Mouse (Mus musculus) kidney, adult 11 months (tissue): ENCODE measurements around the gene Elovl4.
A peak's percentile ranks its signal among the peaks of the same experiment; 100 is the strongest.

ENCODE experiments used
- DNase-seq: peaks from one replicate; pipeline ENCODE4 v3.0.0; 2022

Elovl4 gene

GRCm38 (mm10) chr9:83805977-83806815 is at the start of gene Elovl4:
TSS of gene Elovl4 (minus strand) at chr9:83806277.
- peak; percentile 9 for DNase-seq

- DNase-seq, result no peak
Measured at GRCm38 (mm10) chr9:83852464-83852863, 46.4 kb upstream of the Elovl4 start.

- DNase-seq, result no peak
Measured at GRCm38 (mm10) chr9:83834748-83835313, 28.8 kb upstream of the Elovl4 start.

DNA sequence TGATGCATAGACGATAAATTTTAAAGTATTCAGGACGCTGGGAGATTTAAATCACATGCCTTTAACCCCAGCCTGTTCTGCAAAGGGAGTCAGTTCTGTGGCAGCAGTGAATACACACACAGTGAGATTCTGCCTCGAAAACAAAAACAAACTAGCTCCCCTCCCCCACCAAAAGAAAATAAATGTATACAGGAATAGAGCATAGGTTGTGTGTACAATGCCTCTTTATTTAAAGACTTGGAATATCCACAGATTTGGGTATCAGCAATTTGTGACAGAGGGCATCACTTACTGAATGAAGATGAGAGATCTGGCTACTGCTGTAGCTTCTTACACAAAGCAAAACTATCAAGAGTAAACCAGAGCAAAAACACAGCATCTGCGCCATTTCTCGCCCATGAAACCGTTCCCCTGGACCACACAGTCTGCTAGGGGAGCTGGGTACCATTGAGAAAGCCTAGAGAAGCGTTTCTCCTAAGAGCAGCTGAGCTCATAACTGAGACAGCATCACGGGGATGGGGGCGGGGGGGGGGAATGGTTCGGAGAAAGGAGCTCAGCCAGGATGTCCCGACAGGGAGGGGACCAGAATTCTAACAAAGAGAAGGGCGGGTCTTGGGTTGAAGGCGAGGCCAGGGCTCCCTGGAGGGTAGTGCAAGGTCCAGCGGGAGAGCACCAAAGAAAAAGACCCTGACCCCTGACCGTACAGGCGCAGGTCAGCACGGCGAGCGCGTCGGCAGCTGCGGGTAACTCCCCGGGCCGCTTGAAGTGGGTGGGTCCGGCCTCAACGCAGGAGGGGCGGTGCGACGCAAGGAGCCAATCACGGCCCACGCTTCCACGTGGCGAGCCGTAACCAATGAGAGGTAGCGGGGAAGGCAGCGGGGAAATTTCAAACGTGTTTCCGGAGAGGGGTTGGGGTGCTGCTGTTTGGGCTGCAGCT is 28.0 kb upstream of the Elovl4 start, which contains the start of gene Ttk:
Ttk (plus strand) TSS at position 879 of the 937 bp plus-strand sequence.
- peak; percentile 87 for DNase-seq

DNA sequence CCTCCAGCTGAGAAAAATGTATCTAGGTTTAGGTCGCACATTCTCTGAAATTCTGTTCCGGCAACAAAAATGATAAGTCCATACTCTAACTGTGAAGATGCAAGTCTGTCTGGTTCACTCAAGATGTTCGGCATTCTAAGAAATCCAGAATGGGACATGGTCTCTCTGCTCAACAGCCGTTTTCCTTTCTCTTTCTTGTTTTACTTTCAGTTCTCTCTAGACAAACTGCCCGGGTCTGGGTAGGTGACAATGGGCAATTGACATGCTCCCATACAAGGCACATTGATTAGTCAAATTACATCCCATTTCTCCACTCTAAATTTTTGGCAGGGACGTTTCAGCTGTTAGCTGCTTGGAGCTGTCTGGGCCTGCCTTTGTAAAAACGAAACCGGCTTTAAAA is 25.1 kb upstream of the Elovl4 start:
- DNase-seq, result no peak

- no peak for DNase-seq
Measured at GRCm38 (mm10) chr9:83829896-83830295, 23.8 kb upstream of the Elovl4 start.

GRCm38 (mm10) chr9:83822925-83823324 is 16.8 kb upstream of the Elovl4 start:
- no peak for DNase-seq

- DNase-seq, result no peak
Measured at GRCm38 (mm10) chr9:83820976-83821375, 14.9 kb upstream of the Elovl4 start.

GRCm38 (mm10) chr9:83819188-83819587 is 13.1 kb upstream of the Elovl4 start:
- DNase-seq, result no peak

GRCm38 (mm10) chr9:83807562-83807961 is 1.5 kb upstream of the Elovl4 start:
- DNase-seq, result no peak

GRCm38 (mm10) chr9:83805164-83805976 is 707 bp downstream of the Elovl4 start:
- no peak for DNase-seq

GRCm38 (mm10) chr9:83804341-83804740 is 1.7 kb downstream of the Elovl4 start:
- DNase-seq, result no peak

GRCm38 (mm10) chr9:83797898-83798297 is 8.2 kb downstream of the Elovl4 start:
- no peak for DNase-seq

GRCm38 (mm10) chr9:83796875-83797274 is 9.2 kb downstream of the Elovl4 start:
- no peak for DNase-seq

- DNase-seq, result no peak
Measured at GRCm38 (mm10) chr9:83789326-83789725, 16.8 kb downstream of the Elovl4 start.

GRCm38 (mm10) chr9:83785501-83785900 is 20.6 kb downstream of the Elovl4 start:
- DNase-seq, result no peak

DNA sequence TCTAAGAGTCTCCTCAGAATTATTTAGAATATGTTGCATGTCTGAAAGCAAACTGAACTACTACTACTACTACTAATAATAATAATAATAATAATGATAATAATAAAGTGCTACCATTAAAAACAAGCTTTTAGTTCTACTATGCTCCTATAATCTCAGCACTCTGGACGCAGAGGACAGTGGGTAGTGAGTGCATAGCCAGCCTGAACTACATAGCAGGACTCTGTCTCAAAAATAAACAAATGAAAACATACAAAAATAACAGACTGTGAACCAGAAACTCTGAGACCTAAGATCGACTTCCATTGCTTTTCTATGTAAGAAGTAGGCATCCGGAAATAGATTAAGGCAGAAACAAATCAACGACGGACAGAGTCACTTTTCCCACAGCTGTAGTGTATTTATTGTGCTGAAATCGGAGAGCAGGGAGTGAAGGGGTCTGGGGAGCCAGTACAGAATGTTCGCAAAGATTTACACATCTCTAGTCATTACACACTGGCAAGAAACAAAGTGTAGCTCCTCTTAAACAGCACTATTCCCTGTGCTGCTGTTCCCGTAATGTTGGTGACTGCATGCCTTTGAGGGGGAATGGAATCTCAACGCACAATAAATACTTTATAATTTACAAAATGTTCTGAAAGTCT is 27.6 kb downstream of the Elovl4 start:
- DNase-seq, result no peak

DNA sequence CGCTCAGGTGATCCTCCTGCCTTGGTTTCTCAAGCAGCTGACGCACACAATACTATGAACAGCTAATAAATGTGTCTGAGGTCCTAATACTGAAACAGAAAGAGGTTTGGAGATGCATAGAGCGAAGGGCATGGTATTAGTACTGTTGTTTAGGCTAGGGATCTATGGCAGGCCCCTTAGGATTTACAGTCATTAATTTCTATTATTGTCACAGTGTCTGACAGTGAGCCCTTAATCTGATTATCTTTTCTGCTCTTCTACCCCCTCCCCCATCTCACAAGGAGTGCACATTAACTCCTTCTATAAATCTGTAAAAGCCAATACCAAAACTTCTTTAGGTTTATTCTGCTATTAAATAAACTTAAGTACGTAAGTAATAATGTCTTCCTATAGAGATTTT is 44.8 kb downstream of the Elovl4 start:
- no peak for DNase-seq

DNA sequence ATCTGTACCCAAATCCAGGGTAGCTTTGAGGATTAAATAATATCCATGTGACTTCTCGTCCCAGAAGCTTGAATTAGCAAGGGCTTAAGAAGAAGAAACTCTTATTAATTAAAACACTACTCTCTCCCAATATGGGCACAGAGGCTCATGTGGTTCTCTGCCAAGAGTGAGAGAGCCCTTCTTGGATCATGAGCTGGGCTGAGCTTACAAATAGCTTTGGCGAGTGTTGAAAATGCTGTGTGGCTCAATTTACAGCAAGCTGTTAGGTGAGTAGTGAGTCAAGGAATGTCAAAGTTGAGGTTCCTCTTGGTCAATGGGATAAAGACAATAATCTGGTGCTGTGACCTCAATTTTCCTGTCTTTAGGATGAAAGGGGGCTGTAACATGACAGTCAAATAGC is 74.2 kb downstream of the Elovl4 start:
- no peak for DNase-seq

DNA sequence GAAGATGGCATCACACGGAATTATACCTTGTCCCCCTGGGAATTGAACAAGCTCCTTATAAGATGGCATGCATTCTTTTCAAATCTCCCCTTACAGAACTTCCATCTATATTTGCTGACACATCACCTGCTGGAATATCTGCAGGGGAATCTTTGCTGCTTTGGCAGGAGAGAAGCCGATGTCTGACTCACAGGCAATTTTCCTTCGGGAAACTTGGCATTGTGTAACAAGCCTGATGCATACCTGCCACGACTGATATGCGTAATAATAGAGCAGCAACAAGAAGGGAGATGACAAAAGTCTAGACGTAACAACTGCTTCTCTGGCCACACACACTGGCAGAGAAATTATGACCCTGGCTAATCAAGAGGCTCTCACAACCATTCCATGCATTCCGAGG is 75.2 kb downstream of the Elovl4 start:
- DNase-seq, result no peak
